Mouse (Mus musculus) embryonic fibroblast, embryonic 13.5 days (primary cell): ENCODE results near the gene Slc22a14.

Experiments
- CTCF ChIP-seq: IDR thresholded peaks from 2 replicates; pipeline ENCODE4 v1.5.1; 2011; ENCODE audit warnings: mild to moderate bottlenecking, control low read depth, low read length, moderate library complexity, borderline replicate concordance; ENCODE audit not compliant: insufficient read depth
- POLR2A ChIP-seq: IDR thresholded peaks from 2 replicates; pipeline ENCODE4 v1.6.1; 2011; ENCODE audit warnings: low read depth, mild to moderate bottlenecking, control low read depth, low read length, moderate library complexity

GRCm38 (mm10) chr9:119407884-119408283 lies 42.5 kb upstream of the Slc22a14 start:
- TF ChIP-seq POLR2A (no peak), CTCF (no peak)
